Mouse (Mus musculus) forebrain, embryonic 10.5 days (tissue): ENCODE results near the gene Gemin8. TPM values are rescaled to one million over a fixed set of nuclear protein-coding genes. Genes with fewer than 3 reads are reported as not detected.

Source experiments
- DNase-seq: peaks from one replicate; pipeline ENCODE4 v3.0.0-alpha.2; 2017; ENCODE audit warnings: low spot score; ENCODE audit errors: extremely low spot score
- H3K27ac ChIP-seq: fragments of 300-500 bp; sonication (generic); 2 replicates; pipeline ENCODE4 v1.5.1; 2016; ENCODE audit warnings: mild to moderate bottlenecking
- H3K27me3 ChIP-seq: fragments of 300-500 bp; sonication (generic); 2 replicates; pipeline ENCODE4 v1.6.1; 2016; ENCODE audit warnings: mild to moderate bottlenecking; ENCODE audit not compliant: poor library complexity, severe bottlenecking
- H3K36me3 ChIP-seq: fragments of 300-500 bp; sonication (generic); replicated peaks from 2 replicates; pipeline ENCODE4 v1.6.1; 2016; ENCODE audit warnings: mild to moderate bottlenecking, moderate library complexity
- H3K4me1 ChIP-seq: fragments of 300-500 bp; sonication (generic); 2 replicates; pipeline ENCODE4 v1.6.1; 2016
- H3K4me3 ChIP-seq: fragments of 300-500 bp; sonication (generic); 2 replicates; pipeline ENCODE4 v1.5.1; 2016; ENCODE audit warnings: mild to moderate bottlenecking, moderate library complexity
- H3K9me3 ChIP-seq: fragments of 300-500 bp; sonication (generic); 2 replicates; pipeline ENCODE4 v1.6.1; 2016; ENCODE audit warnings: mild to moderate bottlenecking, moderate library complexity
- WGBS: fragments of 180-500 bp; shearing (Covaris S2); methylation state at CpG from one replicate; pipeline ENCODE4 v1.1.7; 2016; 5-methylcytosine and 5-hydroxymethylcytosine counted together
- polyA plus RNA-seq: library from polyadenylated mRNA; unstranded; fragments of >200 nt; fragmentation: Nextera tagmentation; extraction: Ambion mirVana; gene quantifications from 2 replicates; pipeline ENCODE4 v1.2.1, GENCODE M21; 2016

Gene Gemin8
- polyA plus RNA-seq, 1 experiment from 2014 or later: 18.3 TPM

- Histone ChIP-seq H3K4me3 (no peak overlapping the region), H3K4me1 (no peaks in the 10 kb centered on the region), H3K36me3 (peaks cover 34% of the 10 kb centered on the region), H3K27me3 (peaks cover 68% of the 10 kb centered on the region), H3K27ac (no peak overlapping the region), H3K9me3 (no peaks in the 10 kb centered on the region)
- DNase-seq: no peak
- WGBS: 96% methylated on average over 1 of the region's 1 CpGs
These were observed 17.5 kb downstream of the Gemin8 start for GRCm38 (mm10) chrX:166187803-166188202.

GRCm38 (mm10) chrX:166196327-166196726 is 26.1 kb downstream of the Gemin8 start:
- Histone ChIP-seq H3K36me3 (peaks cover 12% of the 10 kb centered on the region), H3K4me3 (no peak overlapping the region), H3K27me3 (peaks cover 77% of the 10 kb centered on the region), H3K9me3 (no peaks in the 10 kb centered on the region), H3K4me1 (no peaks in the 10 kb centered on the region), H3K27ac (no peak overlapping the region)
- DNase-seq: no peak

- Histone ChIP-seq H3K4me1 (no peaks in the 10 kb centered on the region), H3K27ac (no peak overlapping the region), H3K9me3 (no peaks in the 10 kb centered on the region), H3K36me3 (peaks cover 4% of the 10 kb centered on the region), H3K4me3 (no peak overlapping the region), H3K27me3 (peaks cover 73% of the 10 kb centered on the region)
- 86% methylated on average over 2 of the region's 2 CpGs for whole genome bisulfite sequencing
- no peak for DNase-seq
These were observed 28.0 kb downstream of the Gemin8 start for GRCm38 (mm10) chrX:166198266-166198665.

GRCm38 (mm10) chrX:166199812-166200211 is 29.6 kb downstream of the Gemin8 start:
- Histone ChIP-seq H3K36me3 (peaks cover 4% of the 10 kb centered on the region), H3K27me3 (peaks cover 75% of the 10 kb centered on the region), H3K4me1 (no peaks in the 10 kb centered on the region), H3K27ac (no peak overlapping the region), H3K4me3 (no peak overlapping the region), H3K9me3 (no peaks in the 10 kb centered on the region)
- DNase-seq: no peak

- no peak overlapping the region for H3K4me3 ChIP-seq
- H3K9me3 ChIP-seq: no peaks in the 10 kb centered on the region
- no peaks in the 10 kb centered on the region for H3K4me1 ChIP-seq
- peaks cover 90% of the 10 kb centered on the region for H3K27me3 ChIP-seq
- WGBS: 79% methylated on average over 2 of the region's 2 CpGs
- H3K36me3 ChIP-seq: no peaks in the 10 kb centered on the region
- no peak overlapping the region for H3K27ac ChIP-seq
- no peak for DNase-seq
These were observed 44.3 kb downstream of the Gemin8 start for GRCm38 (mm10) chrX:166214576-166214975.

- WGBS: 91% methylated on average over 6 of the region's 6 CpGs
- H3K4me1 ChIP-seq: no peaks in the 10 kb centered on the region
These were observed 46.0 kb downstream of the Gemin8 start for GRCm38 (mm10) chrX:166216248-166216647.

GRCm38 (mm10) chrX:166216720-166217119 is 46.5 kb downstream of the Gemin8 start:
- H3K4me3 ChIP-seq: no peak overlapping the region
- H3K4me1 ChIP-seq: no peaks in the 10 kb centered on the region
- no peaks in the 10 kb centered on the region for H3K9me3 ChIP-seq
- H3K27me3 ChIP-seq: peaks cover 93% of the 10 kb centered on the region
- H3K27ac ChIP-seq: no peak overlapping the region
- no peak for DNase-seq
- H3K36me3 ChIP-seq: no peaks in the 10 kb centered on the region
- WGBS: 88% methylated on average over 8 of the region's 8 CpGs

More at GRCm38 (mm10) chrX:166216248-166216647, 46.0 kb downstream of the Gemin8 start:
- peaks cover 92% of the 10 kb centered on the region for H3K27me3 ChIP-seq
- H3K27ac ChIP-seq: no peak overlapping the region
- no peak for DNase-seq
- H3K9me3 ChIP-seq: no peaks in the 10 kb centered on the region
- H3K36me3 ChIP-seq: no peaks in the 10 kb centered on the region
- no peak overlapping the region for H3K4me3 ChIP-seq

- 69% methylated on average over 5 of the region's 5 CpGs for WGBS
- H3K36me3 ChIP-seq: no peaks in the 10 kb centered on the region
- no peak for DNase-seq
- H3K4me1 ChIP-seq: no peaks in the 10 kb centered on the region
- H3K27me3 ChIP-seq: peaks cover 92% of the 10 kb centered on the region
- no peaks in the 10 kb centered on the region for H3K9me3 ChIP-seq
- H3K27ac ChIP-seq: no peak overlapping the region
- no peak overlapping the region for H3K4me3 ChIP-seq
These were observed 49.1 kb downstream of the Gemin8 start for GRCm38 (mm10) chrX:166219331-166219730.

- H3K27ac ChIP-seq: no peak overlapping the region
- H3K4me3 ChIP-seq: no peak overlapping the region
- WGBS: 84% methylated on average over 5 of the region's 5 CpGs
- no peaks in the 10 kb centered on the region for H3K36me3 ChIP-seq
- no peaks in the 10 kb centered on the region for H3K4me1 ChIP-seq
- H3K27me3 ChIP-seq: peaks cover 93% of the 10 kb centered on the region
- no peak for DNase-seq
- H3K9me3 ChIP-seq: no peaks in the 10 kb centered on the region
These were observed 56.6 kb downstream of the Gemin8 start for GRCm38 (mm10) chrX:166226856-166227255.

GRCm38 (mm10) chrX:166229750-166230149 is 59.5 kb downstream of the Gemin8 start:
- no peaks in the 10 kb centered on the region for H3K4me1 ChIP-seq
- no peak overlapping the region for H3K27ac ChIP-seq
- 82% methylated on average over 3 of the region's 3 CpGs for WGBS
- DNase-seq: no peak
- H3K9me3 ChIP-seq: no peaks in the 10 kb centered on the region
- H3K36me3 ChIP-seq: no peaks in the 10 kb centered on the region
- no peak overlapping the region for H3K4me3 ChIP-seq
- peaks cover 94% of the 10 kb centered on the region for H3K27me3 ChIP-seq

- DNase-seq: no peak
- H3K36me3 ChIP-seq: no peaks in the 10 kb centered on the region
- H3K4me3 ChIP-seq: no peak overlapping the region
- H3K4me1 ChIP-seq: no peaks in the 10 kb centered on the region
- H3K9me3 ChIP-seq: no peaks in the 10 kb centered on the region
- 91% methylated on average over 6 of the region's 6 CpGs for WGBS
- H3K27ac ChIP-seq: no peak overlapping the region
- peaks cover 92% of the 10 kb centered on the region for H3K27me3 ChIP-seq
These were observed 60.4 kb downstream of the Gemin8 start for GRCm38 (mm10) chrX:166230515-166231267.

GRCm38 (mm10) chrX:166236131-166236530 is 65.9 kb downstream of the Gemin8 start:
- peaks cover 10% of the 10 kb centered on the region; the same call in 1 of the 2 replicates for H3K4me1 ChIP-seq
- H3K36me3 ChIP-seq: no peaks in the 10 kb centered on the region
- no peaks in the 10 kb centered on the region for H3K9me3 ChIP-seq
- DNase-seq: no peak
- 62% methylated on average over 2 of the region's 2 CpGs for WGBS
- no peak overlapping the region for H3K4me3 ChIP-seq
- H3K27ac ChIP-seq: no peak overlapping the region
- peaks cover 94% of the 10 kb centered on the region for H3K27me3 ChIP-seq

GRCm38 (mm10) chrX:166238831-166239460 is 68.7 kb downstream of the Gemin8 start, which contains the start of gene Gpm6b:
Gene Gpm6b, plus strand, starts transcription at chrX:166238911.
- 32% methylated on average over 63 of the region's 63 CpGs for WGBS
- H3K4me1 ChIP-seq: peaks cover 10% of the 10 kb centered on the region; the same call in 1 of the 2 replicates
- peaks cover 95% of the 10 kb centered on the region for H3K27me3 ChIP-seq
- H3K36me3 ChIP-seq: no peaks in the 10 kb centered on the region
- H3K27ac ChIP-seq: peak within 1 kb of the TSS; percentile 79
- peak within 1 kb of the TSS; percentile 63 for H3K4me3 ChIP-seq
- H3K9me3 ChIP-seq: no peaks in the 10 kb centered on the region
- peak; percentile 42 for DNase-seq
